Mouse (Mus musculus) neural tube, embryonic 11.5 days (tissue): Measurements from ENCODE around the gene Shoc2. TPM values are rescaled to one million over a fixed set of nuclear protein-coding genes. Genes with fewer than 3 reads are reported as not detected.
A peak's percentile ranks its signal among the peaks of the same experiment; 100 is the strongest.
"Not testable (repeated sequence)": the region's sequence is repeated elsewhere in the genome, so short reads cannot be mapped to it uniquely, and the experiment has no call there.

Experiments used
- ATAC-seq: fragments of 200-750 bp; cut with Nextera tagmentation; 2 replicates; pipeline ENCODE4 v1.8.0; 2017; ENCODE audit warnings: moderate number of reproducible peaks, mild to moderate bottlenecking, moderate TSS enrichment, moderate library complexity; ENCODE audit not compliant: insufficient read depth, low FRiP score, low TSS enrichment
- DNase-seq: peaks from one replicate; pipeline ENCODE4 v3.0.0-alpha.2; 2015; ENCODE audit warnings: low spot score
- H3K27ac ChIP-seq: fragments of 300-500 bp; sonication (generic); 2 replicates; pipeline ENCODE4 v1.5.1; 2014; ENCODE audit warnings: low read depth, mild to moderate bottlenecking, low read length
- H3K27me3 ChIP-seq: fragments of 300-500 bp; sonication (generic); 2 replicates; pipeline ENCODE4 v1.6.1; 2014; ENCODE audit warnings: mild to moderate bottlenecking, low read length, mixed read lengths; ENCODE audit not compliant: control insufficient read depth, insufficient read depth
- H3K36me3 ChIP-seq: fragments of 300-500 bp; sonication (generic); 2 replicates; pipeline ENCODE4 v1.6.1; 2014; ENCODE audit warnings: mild to moderate bottlenecking, low read length, moderate library complexity, mixed read lengths; ENCODE audit not compliant: control insufficient read depth, insufficient read depth
- H3K4me1 ChIP-seq: fragments of 300-500 bp; sonication (generic); 2 replicates; pipeline ENCODE4 v1.6.1; 2014; ENCODE audit warnings: low read length, mixed read lengths; ENCODE audit not compliant: control insufficient read depth, insufficient read depth
- H3K4me2 ChIP-seq: fragments of 300-500 bp; sonication (generic); 2 replicates; pipeline ENCODE4 v1.6.1; 2014; ENCODE audit warnings: low read depth, mild to moderate bottlenecking, moderate library complexity
- H3K4me3 ChIP-seq: fragments of 300-500 bp; sonication (generic); 2 replicates; pipeline ENCODE4 v1.5.1; 2014; ENCODE audit warnings: low read depth, low read length
- H3K9ac ChIP-seq: fragments of 300-500 bp; sonication (generic); 2 replicates; pipeline ENCODE4 v1.6.1; 2014; ENCODE audit warnings: mild to moderate bottlenecking, low read length
- H3K9me3 ChIP-seq: fragments of 300-500 bp; sonication (generic); 2 replicates; pipeline ENCODE4 v1.6.1; 2016; ENCODE audit warnings: low read length; ENCODE audit not compliant: control insufficient read depth
- WGBS: fragments of 180-500 bp; shearing (Covaris S2); extraction: QIAGEN DNeasy Blood & Tissue Kit; methylation state at CpG from one replicate; pipeline ENCODE4 v1.1.7; 2014; 5-methylcytosine and 5-hydroxymethylcytosine counted together
- polyA plus RNA-seq: library from polyadenylated mRNA; unstranded; fragments of >200 nt; fragmentation: Nextera tagmentation; extraction: Ambion mirVana; gene quantifications from 2 replicates; pipeline ENCODE4 v1.2.1, GENCODE M21; 2014

Shoc2 gene
- polyA plus RNA-seq, 1 experiment from 2014 or later: 79.4 TPM

DNA sequence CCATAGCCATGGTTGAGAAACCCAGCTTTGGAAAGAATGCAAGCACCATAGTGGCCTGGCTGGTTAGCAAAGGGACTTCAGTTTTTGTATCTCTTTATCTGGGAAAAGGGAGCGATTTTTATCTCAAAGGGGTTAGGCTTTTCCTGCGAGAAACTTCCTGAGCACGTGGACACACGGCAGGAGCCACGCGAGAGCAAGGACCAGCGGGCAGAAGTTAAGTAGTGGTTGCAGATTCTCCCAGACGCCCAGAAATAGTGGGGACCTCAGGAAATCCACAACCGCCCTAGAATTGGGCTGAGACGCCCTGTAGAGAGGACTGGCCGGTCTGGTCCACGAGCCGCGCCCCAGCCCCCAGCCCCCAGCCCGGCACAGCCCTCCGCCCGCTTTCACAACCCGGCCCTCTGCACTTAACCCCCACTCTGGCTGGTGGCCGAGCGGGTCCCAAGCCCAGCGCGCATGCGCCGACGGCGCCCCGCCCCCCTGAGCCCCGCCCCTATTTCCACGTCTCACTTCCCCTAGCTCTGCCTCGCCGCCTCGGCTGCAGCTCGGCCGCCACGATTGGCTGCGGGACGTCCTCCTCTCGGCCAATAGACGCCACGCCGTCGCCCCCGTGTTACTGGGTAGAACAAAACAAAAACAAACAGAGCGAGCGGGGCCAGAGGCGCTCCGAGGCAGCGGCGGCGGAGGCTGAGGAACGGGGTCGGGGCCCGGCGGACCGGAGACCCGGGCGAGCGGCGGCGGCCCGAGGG, 41.2 kb upstream of the Shoc2 start:
- H3K4me1 ChIP-seq: no peaks in the 10 kb centered on the region
- H3K4me3 ChIP-seq: peak overlapping the region; percentile 95
- peak overlapping the region; percentile 74 for H3K27ac ChIP-seq
- no peaks in the 10 kb centered on the region for H3K9me3 ChIP-seq
- WGBS: under 1% methylated on average over 52 of the region's 61 CpGs
- H3K9ac ChIP-seq: peak overlapping the region; percentile 86
- no peaks in the 10 kb centered on the region for H3K36me3 ChIP-seq
- H3K27me3 ChIP-seq: no peaks in the 10 kb centered on the region
- peak overlapping the region; percentile 81 for H3K4me2 ChIP-seq
- DNase-seq (peak; percentile 98), ATAC-seq (peak; percentile 99)

DNA sequence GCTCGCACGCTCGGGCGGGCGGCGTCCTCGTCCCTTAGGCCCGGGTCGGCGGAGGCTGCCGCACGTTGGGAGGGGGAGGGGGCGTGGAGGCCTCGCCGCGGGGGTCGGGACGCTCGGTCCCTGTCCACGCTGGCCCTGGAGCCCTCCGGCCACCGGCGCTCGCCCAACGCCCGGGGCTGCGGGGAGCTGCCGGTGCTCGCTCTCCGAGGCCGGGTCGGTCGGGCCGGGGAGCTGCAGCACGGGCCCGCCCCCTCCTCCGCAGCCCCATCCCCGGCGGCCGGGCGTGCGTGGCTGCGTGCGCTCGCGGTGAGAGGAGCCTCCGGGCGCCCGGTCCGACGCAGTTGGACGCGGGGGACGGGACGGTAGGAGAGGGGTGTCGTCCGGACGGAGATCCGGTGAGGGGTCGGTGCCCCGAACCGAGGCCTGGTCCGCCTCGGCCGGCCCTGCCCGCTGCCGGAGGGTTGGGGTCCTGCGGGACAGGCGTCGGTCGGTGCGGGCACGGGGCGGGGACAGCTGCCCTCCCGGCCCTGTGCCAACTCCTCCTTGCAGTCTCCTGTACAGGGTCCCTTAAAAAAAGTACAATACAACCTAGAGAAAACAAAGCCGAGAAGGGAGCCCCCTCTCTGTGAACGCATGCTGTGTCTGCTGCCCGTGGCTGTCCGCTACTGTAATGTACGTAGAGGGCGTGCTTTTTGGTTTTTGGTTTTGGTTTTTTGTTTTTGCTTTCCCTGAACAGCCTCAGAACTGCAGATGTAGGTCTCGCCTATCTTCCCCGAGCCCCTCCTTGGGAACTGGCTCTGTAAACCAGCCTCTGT, 40.4 kb upstream of the Shoc2 start:
- peak; percentile 67 for ATAC-seq
- WGBS: under 1% methylated on average over 32 of the region's 83 CpGs

DNA sequence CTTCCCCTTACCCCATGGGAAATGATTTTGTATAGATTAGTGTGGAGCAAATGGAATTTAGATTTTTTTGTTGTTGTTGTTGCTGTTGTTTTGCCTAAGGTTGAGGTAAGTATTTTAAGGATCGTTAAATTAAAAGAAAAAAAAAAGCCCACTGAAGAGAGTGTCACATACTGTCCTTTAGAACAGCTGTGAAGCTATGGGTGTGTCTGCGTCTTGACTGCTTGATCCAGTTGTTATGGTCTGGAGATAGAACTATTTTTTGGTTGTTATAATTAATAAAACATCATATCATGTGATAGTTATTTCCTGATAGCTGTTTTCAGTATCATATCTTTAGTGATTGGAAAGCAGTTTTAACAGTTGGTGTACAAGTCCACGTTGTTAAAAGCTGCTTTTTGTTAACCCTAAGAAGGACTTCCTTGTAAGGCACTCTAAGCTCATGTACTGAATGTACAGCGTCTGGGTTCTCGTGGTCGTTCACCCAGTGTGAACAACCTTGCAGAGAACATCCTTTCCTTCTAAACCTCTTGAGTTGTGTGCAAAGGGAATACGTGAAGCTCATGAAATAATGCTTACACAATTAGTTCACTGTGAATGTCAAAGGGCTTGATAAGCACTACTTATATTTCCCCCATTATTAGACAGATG, 39.1 kb upstream of the Shoc2 start:
- H3K4me3 ChIP-seq: peak overlapping the region; percentile 95; the same call in 1 of the 2 replicates
- no peaks in the 10 kb centered on the region for H3K27me3 ChIP-seq
- H3K9me3 ChIP-seq: no peaks in the 10 kb centered on the region
- no peaks in the 10 kb centered on the region for H3K36me3 ChIP-seq
- ATAC-seq (no peak), DNase-seq (no peak)
- H3K4me1 ChIP-seq: no peaks in the 10 kb centered on the region
- H3K9ac ChIP-seq: no peak overlapping the region
- 89% methylated on average over 7 of the region's 7 CpGs for WGBS
- H3K27ac ChIP-seq: no peak overlapping the region
- H3K4me2 ChIP-seq: no peak overlapping the region

More for the DNA sequence above, 40.4 kb upstream of the Shoc2 start:
- Histone ChIP-seq H3K4me3 (peak overlapping the region; percentile 95), H3K4me1 (no peaks in the 10 kb centered on the region), H3K9ac (peak overlapping the region; percentile 86), H3K27me3 (no peaks in the 10 kb centered on the region), H3K36me3 (no peaks in the 10 kb centered on the region), H3K27ac (peak overlapping the region; percentile 74), H3K9me3 (no peaks in the 10 kb centered on the region), H3K4me2 (peak overlapping the region; percentile 81)
- peak; percentile 60 for DNase-seq

DNA sequence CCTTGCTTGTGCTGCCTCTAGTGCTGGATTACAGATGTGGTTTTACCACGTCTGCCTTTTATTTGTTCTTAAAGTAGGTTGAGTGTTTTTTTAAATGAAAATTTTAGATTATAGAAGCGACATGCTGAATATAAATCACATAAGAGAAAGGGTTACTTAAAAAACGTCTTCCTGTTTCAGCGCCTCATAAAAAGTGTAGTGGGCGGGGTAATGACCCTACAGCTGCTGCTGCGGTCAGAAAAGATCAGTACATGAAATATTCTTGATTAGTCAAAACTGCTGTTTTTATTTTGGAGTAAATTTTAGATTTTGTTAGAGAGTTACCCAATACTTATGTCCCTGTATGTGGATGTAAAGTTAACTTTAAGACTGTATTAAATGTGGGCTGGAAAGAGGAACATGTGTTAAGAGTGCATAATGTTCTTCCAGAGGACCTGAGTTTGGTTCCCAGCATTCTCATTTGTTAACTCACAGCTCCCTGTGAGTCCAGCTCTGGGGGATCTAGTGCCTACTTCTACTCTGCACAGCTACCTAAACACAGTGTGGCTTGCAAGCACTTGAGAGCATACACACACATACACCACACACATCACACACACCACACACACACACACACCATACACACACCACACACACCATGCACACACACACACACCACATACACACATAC, 37.9 kb upstream of the Shoc2 start:
- 59% methylated on average over 6 of the region's 6 CpGs for WGBS
- Histone ChIP-seq H3K4me1 (no peaks in the 10 kb centered on the region), H3K4me3 (no peak overlapping the region), H3K4me2 (no peak overlapping the region), H3K9me3 (no peaks in the 10 kb centered on the region), H3K9ac (no peak overlapping the region), H3K36me3 (no peaks in the 10 kb centered on the region), H3K27ac (no peak overlapping the region), H3K27me3 (no peaks in the 10 kb centered on the region)
- DNase-seq (no peak), ATAC-seq (no peak)

DNA sequence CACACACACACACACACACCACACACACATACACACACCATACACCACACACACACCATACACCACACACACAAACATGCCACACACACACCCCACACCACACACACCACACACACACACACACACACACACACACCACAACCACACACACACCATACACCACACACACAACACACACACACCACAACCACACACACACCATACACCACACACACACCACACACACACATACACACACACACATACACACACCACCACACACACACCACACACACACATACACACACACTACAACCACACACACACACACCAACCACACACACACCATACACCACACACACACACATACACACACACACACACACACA, 37.4 kb upstream of the Shoc2 start:
- not testable (repeated sequence) for H3K27me3 ChIP-seq, H3K9me3 ChIP-seq, H3K4me1 ChIP-seq, H3K4me3 ChIP-seq, H3K27ac ChIP-seq, H3K36me3 ChIP-seq, H3K9ac ChIP-seq, DNase-seq, H3K4me2 ChIP-seq, ATAC-seq

DNA sequence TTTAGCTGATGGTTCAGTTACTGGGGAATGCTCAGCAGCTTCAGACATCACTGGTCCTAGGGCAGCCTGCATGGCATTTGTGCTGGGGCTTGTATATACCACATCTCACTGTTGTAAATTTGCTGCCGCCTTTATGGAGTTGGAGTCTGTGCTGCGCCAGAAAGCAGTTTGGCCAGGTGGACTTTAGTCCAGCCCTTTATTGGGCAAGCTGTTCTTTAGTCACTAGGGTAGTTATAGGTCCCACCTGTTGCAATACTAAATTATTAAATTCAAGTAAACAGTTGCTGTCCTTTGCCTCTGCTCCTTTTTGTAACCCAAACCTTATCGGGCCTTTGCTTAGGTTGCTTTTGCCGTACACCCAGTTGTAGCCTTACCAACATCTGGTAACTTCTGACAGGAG, 29.2 kb upstream of the Shoc2 start:
- H3K4me2 ChIP-seq: no peak overlapping the region
- no peak overlapping the region for H3K9ac ChIP-seq
- WGBS: 94% methylated on average over 4 of the region's 4 CpGs
- no peak overlapping the region for H3K4me3 ChIP-seq
- ATAC-seq (no peak), DNase-seq (no peak)
- no peaks in the 10 kb centered on the region for H3K4me1 ChIP-seq
- peaks cover 4% of the 10 kb centered on the region; the same call in 1 of the 2 replicates for H3K36me3 ChIP-seq
- no peak overlapping the region for H3K27ac ChIP-seq
- H3K9me3 ChIP-seq: no peaks in the 10 kb centered on the region
- H3K27me3 ChIP-seq: no peaks in the 10 kb centered on the region

DNA sequence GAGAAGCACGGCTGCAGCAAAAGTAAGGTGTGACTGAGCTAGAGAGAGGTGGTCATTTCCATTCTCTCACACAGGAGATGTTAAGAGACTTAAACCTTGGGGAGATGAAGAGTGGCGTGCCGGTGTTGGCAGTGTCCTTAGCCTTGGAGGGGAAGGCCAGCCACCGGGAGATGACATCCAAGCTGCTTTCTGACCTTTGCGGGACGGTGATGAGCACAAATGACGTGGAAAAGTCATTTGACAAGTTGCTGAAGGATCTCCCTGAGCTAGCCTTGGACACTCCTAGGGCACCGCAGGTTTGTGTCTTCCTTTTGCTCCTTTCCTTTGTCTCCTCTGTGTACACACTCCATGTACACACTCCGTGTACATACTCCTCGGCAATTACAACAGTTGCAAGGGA, 24.6 kb upstream of the Shoc2 start:
- Histone ChIP-seq H3K27me3 (no peaks in the 10 kb centered on the region), H3K4me1 (no peaks in the 10 kb centered on the region), H3K9ac (no peak overlapping the region), H3K36me3 (no peaks in the 10 kb centered on the region), H3K4me3 (no peak overlapping the region), H3K4me2 (no peak overlapping the region), H3K9me3 (no peaks in the 10 kb centered on the region), H3K27ac (no peak overlapping the region)
- DNase-seq (no peak), ATAC-seq (no peak)
- 93% methylated on average over 10 of the region's 10 CpGs for WGBS

DNA sequence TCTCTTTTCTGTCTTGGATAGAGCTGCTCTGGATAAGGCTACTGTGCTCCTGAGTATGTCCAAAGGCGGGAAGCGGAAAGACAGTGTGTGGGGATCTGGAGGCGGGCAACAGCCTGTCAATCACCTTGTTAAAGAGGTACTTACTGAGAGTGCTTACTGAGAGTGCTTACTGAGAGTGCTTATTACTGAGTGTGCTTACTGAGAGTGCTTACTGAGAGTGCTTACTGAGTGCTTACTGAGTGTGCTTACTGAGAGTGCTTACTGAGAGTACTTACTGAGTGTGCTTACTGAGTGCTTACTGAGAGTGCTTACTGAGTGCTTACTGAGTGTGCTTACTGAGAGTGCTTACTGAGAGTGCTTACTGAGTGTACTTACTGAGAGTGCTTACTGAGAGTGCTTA, 22.1 kb upstream of the Shoc2 start:
- not testable (repeated sequence) for H3K4me1 ChIP-seq, H3K27ac ChIP-seq, H3K4me2 ChIP-seq, ATAC-seq, H3K27me3 ChIP-seq, DNase-seq, H3K4me3 ChIP-seq, H3K9me3 ChIP-seq, H3K36me3 ChIP-seq, H3K9ac ChIP-seq
- WGBS: 93% methylated on average over 3 of the region's 3 CpGs
